Mouse (Mus musculus): Measurements from ENCODE around the gene Evpl. TPM values are rescaled to one million over a fixed set of nuclear protein-coding genes. Genes with fewer than 3 reads are reported as not detected.

Gene Evpl
- 0.11 and 0.17 TPM in 2 replicates for polyA plus RNA-seq (2014; fragmentation: Nextera tagmentation; extraction: Ambion mirVana)

DNA sequence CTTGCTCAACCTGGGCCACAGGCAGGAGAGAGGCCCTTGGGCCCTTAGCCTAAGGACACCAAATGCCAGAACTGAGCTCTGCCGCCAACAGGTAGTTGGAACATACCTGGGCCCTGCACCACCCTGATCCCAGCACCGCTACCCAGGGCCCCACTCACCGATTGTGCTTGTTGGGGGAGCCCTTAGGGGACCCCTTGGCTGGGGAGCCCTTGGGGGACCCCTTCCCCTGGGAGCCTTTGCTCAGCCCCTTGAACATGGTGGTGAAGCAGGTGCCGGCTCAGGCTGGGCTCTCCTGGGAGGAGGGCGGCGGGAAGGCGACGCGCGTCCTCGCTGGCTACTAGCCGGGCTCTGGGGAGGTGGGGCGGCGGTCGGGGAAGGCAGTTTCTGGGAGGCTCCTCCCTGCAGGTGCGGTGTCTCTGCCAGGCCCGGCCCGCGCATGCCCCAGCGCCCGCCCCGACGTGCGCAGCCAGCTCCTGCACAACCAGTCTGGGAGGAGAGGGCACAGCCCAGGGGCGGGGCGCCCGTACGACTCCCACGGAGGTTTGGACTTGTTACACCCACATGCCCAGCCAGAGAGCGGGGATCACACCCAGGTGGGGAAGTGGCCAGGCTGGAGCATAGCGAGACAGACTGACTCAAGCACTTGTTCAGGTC, at the start of gene Evpl:
Gene Evpl (minus strand): TSS at position 336 of the 654 bp plus-strand sequence.
- H3K9me3 ChIP-seq (replicated peaks; ENCODE audit: control insufficient read depth, low read length), result no peaks in the 10 kb centered on the region
- no peak within 1 kb of the TSS for H3K4me2 ChIP-seq (ENCODE audit: low read length)
- WGBS, result 9% methylated on average over 29 of the region's 31 CpGs
- H3K27ac ChIP-seq (ENCODE audit: low read depth, low read length), result no peak within 1 kb of the TSS
- no peaks in the 10 kb centered on the region for H3K4me1 ChIP-seq (ENCODE audit: control insufficient read depth, insufficient read depth, low read length)
- peaks cover 10% of the 10 kb centered on the region; the same call in 1 of the 2 replicates for H3K27me3 ChIP-seq (replicated peaks; ENCODE audit: control insufficient read depth, insufficient read depth, low read length)
- 0 out of 2 replicates have a peak within 1 kb of the TSS, but pooled peaks have one; percentile 25 for H3K9ac ChIP-seq (ENCODE audit: low read length)
- DNase-seq (ENCODE audit: low spot score), result no peak
- ATAC-seq, result no peak
- no peak within 1 kb of the TSS for H3K4me3 ChIP-seq (ENCODE audit: low read depth, low read length)
- H3K36me3 ChIP-seq (ENCODE audit: control insufficient read depth, insufficient read depth, low read length), result peaks cover 3% of the 10 kb centered on the region; the same call in 1 of the 2 replicates

- Histone ChIP-seq H3K4me3 (ENCODE audit: low read depth, low read length) (no peak overlapping the region), H3K36me3 (ENCODE audit: control insufficient read depth, insufficient read depth, low read length) (peaks cover 45% of the 10 kb centered on the region), H3K27me3 (replicated peaks; ENCODE audit: control insufficient read depth, insufficient read depth, low read length) (peaks cover 25% of the 10 kb centered on the region), H3K9me3 (replicated peaks; ENCODE audit: control insufficient read depth, low read length) (no peaks in the 10 kb centered on the region), H3K27ac (ENCODE audit: low read depth, low read length) (no peak overlapping the region), H3K4me1 (ENCODE audit: control insufficient read depth, insufficient read depth, low read length) (no peaks in the 10 kb centered on the region), H3K9ac (ENCODE audit: low read length) (no peak overlapping the region), H3K4me2 (ENCODE audit: low read length) (no peak overlapping the region)
- no peak for ATAC-seq
- DNase-seq (ENCODE audit: low spot score), result no peak
- 74% methylated on average over 5 of the region's 5 CpGs for WGBS
Observed at GRCm38 (mm10) chr11:116287351-116287750, 49.5 kb upstream of the Evpl start.

DNA sequence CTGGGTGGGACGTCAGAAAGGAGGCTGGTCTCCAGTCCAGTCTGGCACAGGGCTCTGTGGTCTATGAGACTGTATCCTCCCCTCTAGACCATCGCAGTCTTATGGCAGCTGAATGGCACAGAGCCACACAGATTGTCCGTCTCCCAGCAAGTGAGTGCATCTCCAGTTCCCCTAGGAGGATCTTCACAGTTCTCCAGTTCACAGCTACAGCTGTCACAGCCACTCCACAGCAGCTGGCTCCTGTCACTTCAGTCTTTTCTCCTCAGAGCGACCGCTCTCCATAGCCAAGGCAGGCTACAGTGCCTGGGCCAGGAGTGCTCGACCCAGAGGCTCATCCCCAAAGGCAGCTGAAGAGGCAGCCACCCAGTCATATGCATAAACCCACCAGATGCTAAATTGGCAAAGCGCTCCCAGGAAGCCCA, 47.9 kb upstream of the Evpl start:
- H3K27ac ChIP-seq (ENCODE audit: low read depth, low read length), result no peak overlapping the region; the same call in 1 of the 2 replicates
- no peak for DNase-seq (ENCODE audit: low spot score)

GRCm38 (mm10) chr11:116283982-116284381, 46.1 kb upstream of the Evpl start:
- H3K27ac ChIP-seq (ENCODE audit: low read depth, low read length), result no peak overlapping the region
- H3K9ac ChIP-seq (ENCODE audit: low read length), result no peak overlapping the region
- H3K4me3 ChIP-seq (ENCODE audit: low read depth, low read length), result no peak overlapping the region
- WGBS, result 68% methylated on average over 6 of the region's 6 CpGs
- no peaks in the 10 kb centered on the region for H3K9me3 ChIP-seq (replicated peaks; ENCODE audit: control insufficient read depth, low read length)
- H3K4me1 ChIP-seq (ENCODE audit: control insufficient read depth, insufficient read depth, low read length), result peaks cover 2% of the 10 kb centered on the region; the same call in 1 of the 2 replicates
- DNase-seq (ENCODE audit: low spot score), result no peak
- H3K36me3 ChIP-seq (ENCODE audit: control insufficient read depth, insufficient read depth, low read length), result peaks cover 16% of the 10 kb centered on the region
- H3K27me3 ChIP-seq (replicated peaks; ENCODE audit: control insufficient read depth, insufficient read depth, low read length), result peaks cover 51% of the 10 kb centered on the region
- no peak overlapping the region for H3K4me2 ChIP-seq (ENCODE audit: low read length)
- no peak for ATAC-seq

More for the DNA sequence above, 47.9 kb upstream of the Evpl start:
- WGBS, result 75% methylated on average over 7 of the region's 7 CpGs
- H3K4me2 ChIP-seq (ENCODE audit: low read length), result no peak overlapping the region
- no peaks in the 10 kb centered on the region for H3K9me3 ChIP-seq (replicated peaks; ENCODE audit: control insufficient read depth, low read length)
- peaks cover 2% of the 10 kb centered on the region; the same call in 1 of the 2 replicates for H3K4me1 ChIP-seq (ENCODE audit: control insufficient read depth, insufficient read depth, low read length)
- ATAC-seq, result no peak
- peaks cover 41% of the 10 kb centered on the region for H3K27me3 ChIP-seq (replicated peaks; ENCODE audit: control insufficient read depth, insufficient read depth, low read length)
- H3K9ac ChIP-seq (ENCODE audit: low read length), result no peak overlapping the region
- peaks cover 33% of the 10 kb centered on the region for H3K36me3 ChIP-seq (ENCODE audit: control insufficient read depth, insufficient read depth, low read length)
- H3K4me3 ChIP-seq (ENCODE audit: low read depth, low read length), result no peak overlapping the region

GRCm38 (mm10) chr11:116282912-116283521, 45.1 kb upstream of the Evpl start:
- 11% methylated on average over 48 of the region's 48 CpGs for WGBS

GRCm38 (mm10) chr11:116282089-116282488, 44.2 kb upstream of the Evpl start:
- 0% methylated on average over 11 of the region's 11 CpGs for WGBS
- Histone ChIP-seq H3K4me2 (ENCODE audit: low read length) (no peak overlapping the region), H3K9me3 (replicated peaks; ENCODE audit: control insufficient read depth, low read length) (no peaks in the 10 kb centered on the region), H3K4me3 (ENCODE audit: low read depth, low read length) (no peak overlapping the region), H3K36me3 (ENCODE audit: control insufficient read depth, insufficient read depth, low read length) (no peaks in the 10 kb centered on the region), H3K27ac (ENCODE audit: low read depth, low read length) (no peak overlapping the region), H3K4me1 (ENCODE audit: control insufficient read depth, insufficient read depth, low read length) (peaks cover 2% of the 10 kb centered on the region; the same call in 1 of the 2 replicates), H3K9ac (ENCODE audit: low read length) (no peak overlapping the region), H3K27me3 (replicated peaks; ENCODE audit: control insufficient read depth, insufficient read depth, low read length) (peaks cover 51% of the 10 kb centered on the region)
- DNase-seq (ENCODE audit: low spot score), result no peak
- ATAC-seq, result no peak

More at GRCm38 (mm10) chr11:116282912-116283521, 45.1 kb upstream of the Evpl start:
- Histone ChIP-seq H3K4me1 (ENCODE audit: control insufficient read depth, insufficient read depth, low read length) (peaks cover 2% of the 10 kb centered on the region; the same call in 1 of the 2 replicates), H3K9me3 (replicated peaks; ENCODE audit: control insufficient read depth, low read length) (no peaks in the 10 kb centered on the region), H3K27ac (ENCODE audit: low read depth, low read length) (no peak overlapping the region), H3K4me2 (ENCODE audit: low read length) (no peak overlapping the region), H3K27me3 (replicated peaks; ENCODE audit: control insufficient read depth, insufficient read depth, low read length) (peaks cover 51% of the 10 kb centered on the region), H3K9ac (ENCODE audit: low read length) (no peak overlapping the region), H3K36me3 (ENCODE audit: control insufficient read depth, insufficient read depth, low read length) (peaks cover 6% of the 10 kb centered on the region), H3K4me3 (ENCODE audit: low read depth, low read length) (no peak overlapping the region)
- DNase-seq (ENCODE audit: low spot score) (no peak), ATAC-seq (no peak)

DNA sequence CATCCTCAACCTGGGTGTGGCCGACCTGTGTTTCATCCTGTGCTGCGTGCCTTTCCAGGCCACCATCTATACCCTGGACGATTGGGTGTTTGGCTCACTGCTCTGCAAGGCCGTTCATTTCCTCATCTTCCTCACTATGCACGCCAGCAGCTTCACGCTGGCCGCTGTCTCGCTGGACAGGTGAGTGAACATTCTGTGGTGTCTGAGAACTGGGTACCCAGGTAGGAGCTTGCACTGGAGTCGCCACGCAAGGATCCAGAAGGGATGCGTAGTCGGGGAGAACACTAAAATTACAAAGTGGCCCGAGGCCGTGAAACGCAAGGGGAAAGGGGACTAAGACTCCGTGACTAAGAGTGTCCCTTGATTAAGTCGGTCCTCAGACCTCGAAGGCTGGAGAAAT, 43.8 kb upstream of the Evpl start:
- peaks cover 51% of the 10 kb centered on the region for H3K27me3 ChIP-seq (replicated peaks; ENCODE audit: control insufficient read depth, insufficient read depth, low read length)
- H3K4me2 ChIP-seq (ENCODE audit: low read length), result peak overlapping the region; percentile 39
- H3K4me1 ChIP-seq (ENCODE audit: control insufficient read depth, insufficient read depth, low read length), result peaks cover 2% of the 10 kb centered on the region; the same call in 1 of the 2 replicates
- DNase-seq (ENCODE audit: low spot score), result no peak
- H3K27ac ChIP-seq (ENCODE audit: low read depth, low read length), result no peak overlapping the region
- peak overlapping the region; percentile 47; the same call in 1 of the 2 replicates for H3K9ac ChIP-seq (ENCODE audit: low read length)
- WGBS, result 2% methylated on average over 18 of the region's 18 CpGs
- peak overlapping the region; percentile 22 for H3K4me3 ChIP-seq (ENCODE audit: low read depth, low read length)
- no peaks in the 10 kb centered on the region for H3K9me3 ChIP-seq (replicated peaks; ENCODE audit: control insufficient read depth, low read length)
- ATAC-seq, result no peak
- no peaks in the 10 kb centered on the region for H3K36me3 ChIP-seq (ENCODE audit: control insufficient read depth, insufficient read depth, low read length)

DNA sequence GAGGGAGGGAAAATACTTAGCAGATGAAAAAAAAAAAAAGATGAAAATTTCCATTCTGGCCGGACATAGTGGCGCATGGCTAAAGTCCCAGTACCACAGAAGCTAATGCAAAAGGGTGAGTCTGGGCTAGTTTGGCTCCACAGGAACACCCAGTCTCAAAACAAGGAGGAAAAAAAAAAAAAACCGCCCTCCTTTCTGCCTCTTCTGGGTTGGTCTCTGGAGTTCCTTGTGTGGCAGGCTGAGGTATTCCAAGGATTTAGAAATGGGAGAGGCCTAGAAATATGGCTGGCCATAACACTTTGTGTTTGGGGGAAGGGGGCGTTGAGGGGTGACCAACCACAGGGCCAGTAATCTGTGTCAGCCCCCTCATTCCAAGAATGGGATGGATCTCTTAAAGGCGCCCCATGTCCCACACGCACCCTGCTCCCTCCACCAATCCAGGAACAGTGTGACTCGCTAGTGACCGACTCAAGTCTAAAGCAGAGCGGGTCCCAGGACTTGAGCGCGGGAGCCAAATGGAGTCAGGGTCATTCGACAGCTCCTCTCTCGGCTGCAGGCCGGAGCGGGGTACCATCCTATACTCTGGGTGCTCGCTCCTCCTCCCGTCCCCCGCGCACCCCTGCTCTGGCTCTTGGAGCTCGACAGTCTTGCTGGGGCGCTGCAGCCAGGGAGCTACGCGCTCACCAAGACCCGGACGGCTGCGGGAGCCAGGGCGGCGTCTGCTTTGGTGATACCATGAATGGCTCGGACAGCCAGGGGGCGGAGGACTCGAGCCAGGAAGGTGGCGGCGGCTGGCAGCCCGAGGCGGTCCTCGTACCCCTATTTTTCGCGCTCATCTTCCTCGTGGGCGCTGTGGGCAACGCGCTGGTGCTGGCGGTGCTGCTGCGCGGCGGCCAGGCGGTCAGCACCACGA, 43.1 kb upstream of the Evpl start, which contains the start of gene Galr2:
Gene Galr2 (plus strand): TSS at position 189 of the 913 bp plus-strand sequence.
- Histone ChIP-seq H3K9ac (ENCODE audit: low read length) (peak within 1 kb of the TSS; percentile 47; the same call in 1 of the 2 replicates), H3K27ac (ENCODE audit: low read depth, low read length) (no peak within 1 kb of the TSS), H3K4me3 (ENCODE audit: low read depth, low read length) (peak within 1 kb of the TSS; percentile 22), H3K4me2 (ENCODE audit: low read length) (peak within 1 kb of the TSS; percentile 39), H3K27me3 (replicated peaks; ENCODE audit: control insufficient read depth, insufficient read depth, low read length) (peaks cover 51% of the 10 kb centered on the region), H3K4me1 (ENCODE audit: control insufficient read depth, insufficient read depth, low read length) (peaks cover 2% of the 10 kb centered on the region; the same call in 1 of the 2 replicates), H3K9me3 (replicated peaks; ENCODE audit: control insufficient read depth, low read length) (no peaks in the 10 kb centered on the region), H3K36me3 (ENCODE audit: control insufficient read depth, insufficient read depth, low read length) (no peaks in the 10 kb centered on the region)
- DNase-seq (ENCODE audit: low spot score), result no peak
- WGBS, result 6% methylated on average over 48 of the region's 48 CpGs
- no peak for ATAC-seq

All from forebrain, embryonic 14.5 days (tissue).